Mouse (Mus musculus) bone marrow macrophage, adult 2 months (primary cell): ENCODE data around the gene Fsd1l. TPM values are rescaled to one million over a fixed set of nuclear protein-coding genes. Genes with fewer than 3 reads are reported as not detected.
"Not testable (repeated sequence)": the region's sequence is repeated elsewhere in the genome, so short reads cannot be mapped to it uniquely, and the experiment has no call there.

Experiments
- H3K27ac ChIP-seq: 2 replicates; pipeline ENCODE4 v1.5.1; 2012; ENCODE audit warnings: low read depth, low read length; ENCODE audit not compliant: insufficient read depth
- H3K4me1 ChIP-seq: 2 replicates; pipeline ENCODE4 v1.6.1; 2012; ENCODE audit warnings: low read length; ENCODE audit not compliant: control insufficient read depth, insufficient read depth
- H3K4me3 ChIP-seq: 2 replicates; pipeline ENCODE4 v1.5.1; 2012; ENCODE audit warnings: mild to moderate bottlenecking, low read length, moderate library complexity; ENCODE audit not compliant: insufficient read depth
- CTCF ChIP-seq: IDR thresholded peaks from 2 replicates; pipeline ENCODE4 v1.5.1; 2012; ENCODE audit warnings: low read depth, mild to moderate bottlenecking, low read length, moderate library complexity
- POLR2A ChIP-seq: IDR thresholded peaks from 2 replicates; pipeline ENCODE4 v1.6.1; 2012; ENCODE audit warnings: mild to moderate bottlenecking, low read depth, low read length, borderline replicate concordance
- polyA plus RNA-seq: library from polyadenylated mRNA; stranded (reverse); fragments of >200 nt; gene quantifications from 2 replicates; pipeline ENCODE4 v1.2.4, GENCODE M21; 2012; ENCODE audit not compliant: missing spikeins, insufficient read depth, insufficient read length

Gene Fsd1l
- polyA plus RNA-seq, 1 experiment: 4.1 TPM

GRCm38 (mm10) chr4:53710021-53710420 lies 78.8 kb downstream of the Fsd1l start:
- TF ChIP-seq CTCF (no peak), POLR2A (no peak)
- no peak overlapping the region for H3K27ac ChIP-seq
- peaks cover 5% of the 10 kb centered on the region; the same call in 1 of the 2 replicates for H3K4me1 ChIP-seq
- H3K4me3 ChIP-seq: no peak overlapping the region

GRCm38 (mm10) chr4:53710555-53711328 lies 79.5 kb downstream of the Fsd1l start:
- Histone ChIP-seq H3K4me3 (no peak overlapping the region), H3K27ac (no peak overlapping the region), H3K4me1 (peaks cover 5% of the 10 kb centered on the region; the same call in 1 of the 2 replicates)
- no peak for TF ChIP-seq POLR2A
- TF ChIP-seq CTCF: no peak

GRCm38 (mm10) chr4:53713704-53714050 lies 82.4 kb downstream of the Fsd1l start, which contains the start of gene Fktn:
Fktn (plus strand) TSS chr4:53713998.
- Histone ChIP-seq H3K4me3 (peak within 1 kb of the TSS; percentile 65), H3K4me1 (peaks cover 14% of the 10 kb centered on the region), H3K27ac (peak within 1 kb of the TSS; percentile 42; the same call in 1 of the 2 replicates)
- no peak for TF ChIP-seq POLR2A
- no peak for TF ChIP-seq CTCF

DNA sequence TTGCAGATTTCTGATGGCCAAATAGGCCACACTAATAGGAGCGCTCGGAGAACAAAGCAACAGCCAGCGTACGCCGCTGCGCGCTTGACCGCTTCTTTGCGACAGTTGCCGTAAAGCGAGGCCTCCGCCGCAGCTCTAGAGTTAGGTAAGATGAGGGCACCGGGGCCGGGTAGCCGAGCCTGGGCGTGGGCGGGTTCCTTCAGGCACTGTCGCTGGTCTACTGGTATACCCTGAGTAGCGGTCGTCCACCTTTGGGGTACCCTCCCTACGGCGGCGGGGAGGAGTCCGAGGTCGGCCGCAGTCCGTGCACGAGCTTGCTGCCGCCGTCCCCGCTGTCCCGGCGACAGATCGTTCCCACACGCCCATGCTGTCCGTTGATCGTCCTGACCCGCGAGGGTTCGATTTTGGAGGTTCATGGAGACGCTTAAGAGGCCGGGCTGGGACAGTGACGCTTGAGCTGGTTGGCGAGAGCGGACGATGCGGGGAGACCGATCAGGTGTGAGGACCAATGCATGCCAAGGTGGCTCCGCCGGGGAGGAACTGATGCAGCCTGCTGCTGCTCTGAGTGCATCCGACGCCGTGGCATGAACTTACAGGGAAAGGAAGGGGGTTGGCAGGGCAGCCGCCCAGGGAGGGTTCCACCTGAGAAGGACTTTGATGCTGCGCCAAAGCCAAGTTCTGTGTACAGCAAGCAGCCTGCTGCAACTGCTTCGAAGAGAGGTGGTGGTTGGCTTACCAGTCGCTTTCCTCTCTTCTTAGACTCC lies 83.0 kb downstream of the Fsd1l start:
- TF ChIP-seq CTCF (no peak), POLR2A (no peak)
- H3K4me1 ChIP-seq: peaks cover 14% of the 10 kb centered on the region
- H3K4me3 ChIP-seq: peak overlapping the region; percentile 65
- H3K27ac ChIP-seq: peak overlapping the region; percentile 42; the same call in 1 of the 2 replicates

- Histone ChIP-seq H3K4me1 (peaks cover 11% of the 10 kb centered on the region), H3K27ac (no peak overlapping the region), H3K4me3 (no peak overlapping the region)
- 0 out of 2 replicates have a peak, but pooled peaks have one; percentile 15 for TF ChIP-seq CTCF
- no peak for TF ChIP-seq POLR2A
Measured at GRCm38 (mm10) chr4:53715977-53716376, 84.7 kb downstream of the Fsd1l start.

DNA sequence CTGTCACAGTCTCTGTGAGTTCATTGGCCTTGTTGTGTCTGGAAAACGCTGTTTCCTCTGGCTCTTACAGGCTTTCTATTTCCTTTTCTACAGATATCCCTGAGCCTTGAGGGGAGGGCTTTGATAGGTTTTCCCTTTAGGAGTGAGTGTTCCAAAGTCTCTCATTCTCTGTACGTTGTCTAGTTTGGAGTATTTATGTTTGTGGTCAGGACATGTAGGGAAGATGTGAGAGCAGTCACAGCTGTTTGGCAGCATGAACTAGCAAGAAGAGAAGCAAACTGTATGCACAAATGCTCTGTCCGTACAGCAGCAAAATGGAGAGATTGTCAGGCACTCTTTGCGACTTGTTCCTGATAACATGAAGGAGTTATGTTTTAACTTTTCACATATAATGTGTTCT lies 86.3 kb downstream of the Fsd1l start:
- H3K4me1 ChIP-seq: peaks cover 11% of the 10 kb centered on the region
- H3K4me3 ChIP-seq: no peak overlapping the region
- no peak for TF ChIP-seq POLR2A
- TF ChIP-seq CTCF: no peak
- no peak overlapping the region for H3K27ac ChIP-seq

DNA sequence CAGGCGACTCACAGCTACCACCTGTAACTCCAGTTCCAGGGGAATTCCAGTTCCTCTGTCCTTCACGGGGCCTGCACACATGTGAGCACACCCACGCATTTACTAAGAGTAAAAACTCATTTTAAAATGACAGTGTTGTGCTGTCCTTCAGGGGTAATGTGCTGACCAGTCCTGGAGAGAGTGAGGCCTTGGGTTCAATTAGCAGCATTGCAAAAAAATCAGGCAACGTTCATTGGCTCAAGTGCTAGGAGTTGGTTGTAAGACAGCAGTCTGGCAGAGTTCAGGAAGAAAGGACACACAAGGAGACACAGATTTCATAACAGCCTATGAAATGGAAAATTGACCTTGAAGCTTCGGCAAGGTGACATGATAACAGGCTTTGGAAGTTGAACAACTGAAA lies 87.0 kb downstream of the Fsd1l start:
- TF ChIP-seq CTCF (no peak), POLR2A (no peak)
- H3K4me1 ChIP-seq: peaks cover 11% of the 10 kb centered on the region
- H3K4me3 ChIP-seq: no peak overlapping the region
- no peak overlapping the region for H3K27ac ChIP-seq

- no peak overlapping the region for H3K4me3 ChIP-seq
- TF ChIP-seq CTCF (no peak), POLR2A (no peak)
Measured at GRCm38 (mm10) chr4:53722506-53722905, 91.2 kb downstream of the Fsd1l start.

GRCm38 (mm10) chr4:53726100-53726499 lies 94.8 kb downstream of the Fsd1l start:
- not testable (repeated sequence) for H3K27ac ChIP-seq, H3K4me1 ChIP-seq, H3K4me3 ChIP-seq

More at GRCm38 (mm10) chr4:53722506-53722905, 91.2 kb downstream of the Fsd1l start:
- peaks cover 8% of the 10 kb centered on the region for H3K4me1 ChIP-seq
- H3K27ac ChIP-seq: no peak overlapping the region

GRCm38 (mm10) chr4:53728121-53728520 lies 96.8 kb downstream of the Fsd1l start:
- TF ChIP-seq POLR2A (no peak), CTCF (no peak)
- no peak overlapping the region for H3K27ac ChIP-seq
- no peaks in the 10 kb centered on the region for H3K4me1 ChIP-seq
- H3K4me3 ChIP-seq: no peak overlapping the region

GRCm38 (mm10) chr4:53738956-53739616 lies 107.8 kb downstream of the Fsd1l start:
- Histone ChIP-seq H3K4me3 (no peak overlapping the region), H3K27ac (no peak overlapping the region), H3K4me1 (no peaks in the 10 kb centered on the region; the same call in 1 of the 2 replicates)
- no peak for TF ChIP-seq POLR2A
- TF ChIP-seq CTCF: no peak
